Mouse (Mus musculus) kidney, embryonic 15.5 days (tissue): ENCODE measurements around the gene Pdk4. TPM values are rescaled to one million over a fixed set of nuclear protein-coding genes. Genes with fewer than 3 reads are reported as not detected.

Experiments
- ATAC-seq: fragments of 200-750 bp; cut with Nextera tagmentation; replicated peaks from 2 replicates; pipeline ENCODE4 v1.8.0; 2017; ENCODE audit warnings: moderate TSS enrichment; ENCODE audit not compliant: low FRiP score
- H3K27ac ChIP-seq: fragments of 300-500 bp; sonication (generic); 2 replicates; pipeline ENCODE4 v1.5.1; 2015; ENCODE audit warnings: mild to moderate bottlenecking, inconsistent platforms
- H3K27me3 ChIP-seq: fragments of 300-500 bp; sonication (generic); 2 replicates; pipeline ENCODE4 v1.6.1; 2015; ENCODE audit warnings: inconsistent platforms
- H3K36me3 ChIP-seq: fragments of 300-500 bp; sonication (generic); 2 replicates; pipeline ENCODE4 v1.6.1; 2015; ENCODE audit warnings: inconsistent platforms
- H3K4me1 ChIP-seq: fragments of 300-500 bp; sonication (generic); 2 replicates; pipeline ENCODE4 v1.6.1; 2015; ENCODE audit warnings: inconsistent platforms
- H3K4me2 ChIP-seq: fragments of 300-500 bp; sonication (generic); 2 replicates; pipeline ENCODE4 v1.6.1; 2015; ENCODE audit warnings: moderate library complexity, mild to moderate bottlenecking, inconsistent platforms
- H3K4me3 ChIP-seq: fragments of 300-500 bp; sonication (generic); replicated peaks from 2 replicates; pipeline ENCODE4 v1.5.1; 2015; ENCODE audit warnings: mild to moderate bottlenecking, inconsistent platforms
- H3K9ac ChIP-seq: fragments of 300-500 bp; sonication (generic); 2 replicates; pipeline ENCODE4 v1.6.1; 2015; ENCODE audit warnings: mild to moderate bottlenecking, inconsistent platforms
- H3K9me3 ChIP-seq: fragments of 300-500 bp; sonication (generic); replicated peaks from 2 replicates; pipeline ENCODE4 v1.6.1; 2016; ENCODE audit warnings: inconsistent platforms
- WGBS: fragments of 180-500 bp; shearing (Covaris S2); methylation state at CpG from one replicate; pipeline ENCODE4 v1.1.7; 2015; ENCODE audit warnings: mixed read lengths; 5-methylcytosine and 5-hydroxymethylcytosine counted together
- polyA plus RNA-seq: library from polyadenylated mRNA; unstranded; fragments of >200 nt; fragmentation: Nextera tagmentation; extraction: Ambion mirVana; gene quantifications from 2 replicates; pipeline ENCODE4 v1.2.1, GENCODE M21; 2015

Pdk4 gene
- polyA plus RNA-seq, 1 experiment from 2014 or later: 2.7 TPM

- WGBS: 75% methylated on average over 7 of the region's 7 CpGs
- 0 out of 2 replicates have a peak, but pooled peaks cover 6% of the 10 kb centered on the region for H3K36me3 ChIP-seq
- no peaks in the 10 kb centered on the region for H3K4me1 ChIP-seq
- H3K27ac ChIP-seq: no peak overlapping the region
- H3K9me3 ChIP-seq: no peaks in the 10 kb centered on the region
- no peak overlapping the region for H3K4me2 ChIP-seq
- ATAC-seq: no peak
- no peak overlapping the region for H3K4me3 ChIP-seq
- no peak overlapping the region for H3K9ac ChIP-seq
- no peaks in the 10 kb centered on the region for H3K27me3 ChIP-seq
Measured at GRCm38 (mm10) chr6:5485028-5485427, 11.1 kb downstream of the Pdk4 start.

- WGBS: 70% methylated on average over 3 of the region's 3 CpGs
Measured at GRCm38 (mm10) chr6:5482270-5482783, 13.8 kb downstream of the Pdk4 start.

GRCm38 (mm10) chr6:5481066-5481465, 15.0 kb downstream of the Pdk4 start:
- no peaks in the 10 kb centered on the region for H3K4me1 ChIP-seq
- no peak overlapping the region for H3K9ac ChIP-seq
- H3K27ac ChIP-seq: no peak overlapping the region
- H3K27me3 ChIP-seq: no peaks in the 10 kb centered on the region
- no peak for ATAC-seq
- H3K9me3 ChIP-seq: no peaks in the 10 kb centered on the region
- H3K4me2 ChIP-seq: no peak overlapping the region
- no peaks in the 10 kb centered on the region for H3K36me3 ChIP-seq
- H3K4me3 ChIP-seq: no peak overlapping the region
- 93% methylated on average over 2 of the region's 2 CpGs for WGBS

More at GRCm38 (mm10) chr6:5482270-5482783, 13.8 kb downstream of the Pdk4 start:
- Histone ChIP-seq H3K9ac (no peak overlapping the region), H3K36me3 (0 out of 2 replicates have a peak, but pooled peaks cover 3% of the 10 kb centered on the region), H3K9me3 (no peaks in the 10 kb centered on the region), H3K27me3 (no peaks in the 10 kb centered on the region), H3K4me2 (no peak overlapping the region), H3K27ac (no peak overlapping the region), H3K4me3 (no peak overlapping the region), H3K4me1 (no peaks in the 10 kb centered on the region)
- no peak for ATAC-seq

GRCm38 (mm10) chr6:5474021-5474420, 22.1 kb downstream of the Pdk4 start:
- no peak overlapping the region for H3K27ac ChIP-seq
- WGBS: 40% methylated on average over 1 of the region's 1 CpGs
- no peak overlapping the region for H3K4me2 ChIP-seq
- no peak for ATAC-seq
- H3K27me3 ChIP-seq: no peaks in the 10 kb centered on the region
- H3K36me3 ChIP-seq: no peaks in the 10 kb centered on the region
- no peak overlapping the region for H3K9ac ChIP-seq
- no peaks in the 10 kb centered on the region for H3K9me3 ChIP-seq
- H3K4me3 ChIP-seq: no peak overlapping the region
- no peaks in the 10 kb centered on the region for H3K4me1 ChIP-seq

GRCm38 (mm10) chr6:5472692-5473091, 23.4 kb downstream of the Pdk4 start:
- no peaks in the 10 kb centered on the region for H3K27me3 ChIP-seq
- H3K4me3 ChIP-seq: no peak overlapping the region
- H3K9ac ChIP-seq: no peak overlapping the region
- H3K36me3 ChIP-seq: no peaks in the 10 kb centered on the region
- WGBS: 93% methylated on average over 2 of the region's 2 CpGs
- H3K27ac ChIP-seq: no peak overlapping the region
- no peaks in the 10 kb centered on the region for H3K4me1 ChIP-seq
- ATAC-seq: no peak
- H3K4me2 ChIP-seq: no peak overlapping the region
- H3K9me3 ChIP-seq: no peaks in the 10 kb centered on the region

DNA sequence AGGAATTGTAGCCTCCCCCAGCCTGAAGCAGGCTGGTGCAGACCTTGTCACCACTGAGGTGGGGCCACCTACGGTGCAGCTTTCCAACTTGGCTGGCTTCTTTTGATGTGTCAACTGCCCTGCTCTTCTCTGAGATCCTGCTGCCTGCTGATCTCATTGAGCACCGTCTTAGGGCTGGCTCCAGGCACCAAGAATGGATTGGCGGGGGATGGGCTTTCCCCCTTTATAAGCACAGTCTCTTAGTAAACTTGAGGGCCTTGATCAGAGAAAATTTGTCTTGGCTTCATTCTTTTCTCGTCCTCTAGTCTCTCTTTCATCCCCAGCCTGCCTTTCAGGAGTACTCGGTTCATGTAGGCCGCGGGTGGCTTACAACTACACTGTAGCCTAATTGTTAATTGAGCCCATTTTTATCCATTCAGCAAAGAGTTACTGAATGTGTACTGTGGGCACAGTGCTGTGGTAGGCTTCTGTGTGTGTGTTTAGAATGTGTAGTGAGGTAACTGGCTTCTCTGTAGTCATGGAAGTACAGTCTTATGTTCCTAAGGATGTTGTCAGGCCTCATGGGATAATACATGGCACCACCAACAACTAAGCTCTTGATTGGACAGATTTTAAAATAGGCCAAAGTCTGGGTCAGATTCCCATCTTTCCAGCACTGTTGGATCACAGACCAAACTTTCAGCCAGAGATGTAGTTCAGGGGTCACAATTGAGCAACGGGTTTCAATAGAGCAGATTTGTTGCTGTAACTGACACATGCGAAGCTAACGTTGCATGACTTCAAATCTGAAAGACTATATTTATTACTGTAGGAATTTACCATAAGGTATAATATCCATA, 25.4 kb downstream of the Pdk4 start:
- Histone ChIP-seq H3K4me2 (no peak overlapping the region), H3K36me3 (no peaks in the 10 kb centered on the region), H3K4me1 (no peaks in the 10 kb centered on the region), H3K27me3 (no peaks in the 10 kb centered on the region), H3K9ac (no peak overlapping the region), H3K4me3 (no peak overlapping the region), H3K9me3 (no peaks in the 10 kb centered on the region), H3K27ac (no peak overlapping the region)
- WGBS: 87% methylated on average over 10 of the region's 10 CpGs
- no peak for ATAC-seq

GRCm38 (mm10) chr6:5455836-5456235, 40.3 kb downstream of the Pdk4 start:
- Histone ChIP-seq H3K36me3 (no peaks in the 10 kb centered on the region), H3K27me3 (no peaks in the 10 kb centered on the region), H3K4me2 (no peak overlapping the region), H3K4me1 (no peaks in the 10 kb centered on the region), H3K4me3 (no peak overlapping the region), H3K9me3 (no peaks in the 10 kb centered on the region), H3K27ac (no peak overlapping the region), H3K9ac (no peak overlapping the region)
- 82% methylated on average over 3 of the region's 3 CpGs for WGBS
- ATAC-seq: no peak

DNA sequence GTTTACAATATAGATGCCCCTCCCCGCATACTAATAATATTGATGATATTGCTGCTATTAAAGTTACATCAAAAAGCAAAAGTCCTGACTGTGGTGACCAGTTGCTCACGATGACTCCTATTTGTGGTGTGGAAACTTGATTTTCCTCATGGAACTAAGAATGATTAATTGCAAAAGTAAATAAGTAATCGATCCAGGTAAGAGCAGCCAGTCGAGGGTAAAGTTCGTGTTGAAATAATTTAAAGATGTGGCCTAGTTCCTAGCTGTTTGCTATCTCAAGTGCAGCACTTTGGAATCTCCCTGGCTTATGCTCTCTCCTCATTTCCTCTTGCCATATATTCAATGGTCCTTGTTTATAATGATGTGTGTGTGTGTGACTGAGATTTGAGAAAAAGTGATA, 46.2 kb downstream of the Pdk4 start:
- 0 out of 2 replicates have a peak, but pooled peaks have one; percentile 40 for ATAC-seq
- Histone ChIP-seq H3K27ac (no peak overlapping the region), H3K9ac (no peak overlapping the region), H3K4me3 (no peak overlapping the region), H3K27me3 (no peaks in the 10 kb centered on the region), H3K36me3 (no peaks in the 10 kb centered on the region), H3K4me2 (no peak overlapping the region), H3K4me1 (peaks cover 4% of the 10 kb centered on the region; the same call in 1 of the 2 replicates), H3K9me3 (no peaks in the 10 kb centered on the region)
- 56% methylated on average over 5 of the region's 5 CpGs for WGBS

DNA sequence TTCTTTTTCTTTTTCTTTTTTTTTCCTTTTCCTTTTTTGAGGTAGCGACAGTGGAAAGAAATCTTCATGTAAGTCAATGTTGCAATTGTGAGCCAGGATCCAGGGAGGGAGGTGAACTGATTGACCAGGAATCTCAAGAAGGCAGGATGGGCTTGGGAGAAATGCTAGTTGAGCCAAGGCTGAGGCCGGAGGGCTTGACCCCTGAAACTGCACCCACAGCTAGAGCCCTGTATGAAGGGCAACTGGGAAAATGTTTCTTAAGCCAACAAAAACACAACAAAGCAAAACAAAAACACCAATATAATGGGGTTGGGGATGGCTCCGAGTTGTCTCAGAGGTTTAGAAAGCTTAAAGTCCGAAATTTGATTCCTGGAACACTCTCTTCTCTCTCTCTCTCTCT, 47.7 kb downstream of the Pdk4 start:
- ATAC-seq: no peak

DNA sequence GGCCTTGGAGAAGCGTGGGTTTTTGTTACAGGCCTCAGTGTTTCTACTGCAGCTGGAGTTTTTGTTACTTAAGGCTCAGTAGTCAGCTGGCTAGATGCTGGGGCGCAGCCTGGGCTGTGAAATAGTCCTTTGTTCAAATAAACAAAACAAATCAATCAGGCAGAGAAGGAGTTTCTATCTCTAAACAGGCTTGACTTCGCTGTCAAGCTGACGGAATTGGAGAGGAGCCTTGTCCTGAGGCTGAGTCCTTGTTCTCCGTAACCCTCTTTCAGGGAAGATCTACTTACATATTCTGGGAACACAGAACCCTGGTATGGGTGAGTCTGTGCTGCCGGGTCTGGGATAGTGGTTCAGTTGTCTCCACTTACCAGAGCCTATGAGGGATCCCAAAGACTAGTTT, 48.6 kb downstream of the Pdk4 start:
- Histone ChIP-seq H3K27me3 (no peaks in the 10 kb centered on the region), H3K9me3 (no peaks in the 10 kb centered on the region), H3K4me2 (no peak overlapping the region), H3K36me3 (no peaks in the 10 kb centered on the region), H3K9ac (no peak overlapping the region), H3K27ac (no peak overlapping the region), H3K4me1 (peaks cover 13% of the 10 kb centered on the region), H3K4me3 (no peak overlapping the region)
- no peak for ATAC-seq
- 66% methylated on average over 6 of the region's 6 CpGs for WGBS

More for the DNA sequence above, 47.7 kb downstream of the Pdk4 start:
- H3K27ac ChIP-seq: no peak overlapping the region
- H3K36me3 ChIP-seq: no peaks in the 10 kb centered on the region
- H3K9ac ChIP-seq: no peak overlapping the region
- H3K4me2 ChIP-seq: no peak overlapping the region
- peaks cover 5% of the 10 kb centered on the region; the same call in 1 of the 2 replicates for H3K4me1 ChIP-seq
- H3K27me3 ChIP-seq: no peaks in the 10 kb centered on the region
- no peaks in the 10 kb centered on the region for H3K9me3 ChIP-seq
- 38% methylated on average over 4 of the region's 4 CpGs for WGBS
- no peak overlapping the region for H3K4me3 ChIP-seq

DNA sequence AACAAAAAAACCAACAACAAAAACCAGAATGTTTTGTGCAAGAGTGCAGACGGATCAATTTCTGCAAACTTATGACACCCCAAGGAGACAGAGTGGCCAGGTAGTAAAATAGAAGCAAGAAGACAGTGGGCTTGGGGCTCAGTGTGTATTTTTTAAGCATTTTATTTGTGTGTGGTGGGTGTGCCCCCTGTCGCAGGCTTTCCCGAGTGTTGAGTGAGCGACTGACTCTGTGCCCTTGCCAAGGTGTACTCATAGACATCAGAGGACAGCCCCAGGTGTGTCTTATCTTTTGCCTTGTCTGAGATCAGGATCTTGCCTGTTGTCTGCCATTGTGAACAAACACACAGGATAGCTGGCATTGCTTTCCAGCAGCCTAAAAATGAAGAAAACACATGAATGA, 49.1 kb downstream of the Pdk4 start:
- peaks cover 16% of the 10 kb centered on the region for H3K4me1 ChIP-seq
- no peaks in the 10 kb centered on the region for H3K36me3 ChIP-seq
- no peaks in the 10 kb centered on the region for H3K9me3 ChIP-seq
- WGBS: 91% methylated on average over 4 of the region's 4 CpGs
- no peak overlapping the region for H3K27ac ChIP-seq
- no peaks in the 10 kb centered on the region for H3K27me3 ChIP-seq
- no peak overlapping the region for H3K4me2 ChIP-seq
- no peak overlapping the region for H3K4me3 ChIP-seq
- no peak overlapping the region for H3K9ac ChIP-seq
- no peak for ATAC-seq

DNA sequence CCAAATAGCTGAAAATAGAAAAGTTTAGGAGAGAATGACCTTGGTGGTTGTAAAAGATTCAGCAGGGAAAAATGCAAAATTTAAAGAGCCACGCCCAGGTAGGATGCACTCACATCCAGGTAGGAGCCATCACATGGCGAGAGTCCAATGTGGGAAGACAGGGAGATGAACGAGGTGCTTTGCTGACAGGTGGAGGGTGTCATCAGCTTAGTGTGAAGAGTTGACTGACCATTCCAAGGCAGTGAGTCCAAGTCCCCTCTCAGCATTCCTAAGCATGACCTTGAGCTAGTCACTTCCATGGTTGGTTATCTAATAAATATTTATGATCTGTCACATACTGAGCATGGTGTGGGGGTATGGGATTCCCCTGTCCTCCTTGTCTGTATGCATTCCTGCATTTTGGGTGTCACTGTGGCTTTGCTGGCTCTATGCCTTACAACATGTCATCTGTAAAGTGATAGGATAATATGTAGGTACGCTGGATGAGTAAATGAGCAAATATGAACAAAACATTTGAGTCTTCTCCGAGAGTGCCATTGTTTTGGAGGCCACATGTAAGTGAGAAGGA, 51.7 kb downstream of the Pdk4 start:
- Histone ChIP-seq H3K27me3 (no peaks in the 10 kb centered on the region), H3K4me3 (no peak overlapping the region), H3K9ac (no peak overlapping the region), H3K36me3 (no peaks in the 10 kb centered on the region), H3K9me3 (no peaks in the 10 kb centered on the region), H3K4me2 (no peak overlapping the region), H3K27ac (no peak overlapping the region), H3K4me1 (peaks cover 16% of the 10 kb centered on the region)
- 89% methylated on average over 5 of the region's 5 CpGs for WGBS
- ATAC-seq: no peak
